Mouse (Mus musculus) cerebellum, adult 2 months (tissue): ENCODE data around the gene Chaf1a.

ENCODE experiments used
- CTCF ChIP-seq: fragments of 200-500 bp; IDR thresholded peaks from 2 replicates; pipeline ENCODE4 v1.5.1; 2011; ENCODE audit warnings: low read depth, mild to moderate bottlenecking, control low read depth, low read length, moderate library complexity, borderline replicate concordance; ENCODE audit not compliant: insufficient read depth
- POLR2A ChIP-seq: fragments of 200-500 bp; IDR thresholded peaks from 2 replicates; pipeline ENCODE4 v1.6.1; 2011; ENCODE audit warnings: low read length, control low read depth, borderline replicate concordance; ENCODE audit not compliant: insufficient read depth

- TF ChIP-seq CTCF (no peak), POLR2A (no peak)
These were observed 63.4 kb downstream of the Chaf1a start for GRCm38 (mm10) chr17:56103465-56104285.
